Mouse (Mus musculus) lung, postnatal 0 days (tissue): ENCODE results near the gene Uqcc1. TPM values are rescaled to one million over a fixed set of nuclear protein-coding genes. Genes with fewer than 3 reads are reported as not detected.

Experiments used
- ATAC-seq: fragments of 200-750 bp; cut with Nextera tagmentation; 2 replicates; pipeline ENCODE4 v1.8.0; 2017; ENCODE audit warnings: moderate library complexity
- DNase-seq: peaks from one replicate; pipeline ENCODE4 v3.0.0-alpha.2; 2016; ENCODE audit warnings: low spot score
- H3K27ac ChIP-seq: fragments of 300-500 bp; sonication (generic); 2 replicates; pipeline ENCODE4 v1.5.1; 2014; ENCODE audit warnings: antibody characterized with exemption, mild to moderate bottlenecking, low read length, mixed read lengths
- H3K27me3 ChIP-seq: fragments of 300-500 bp; sonication (generic); replicated peaks from 2 replicates; pipeline ENCODE4 v1.6.1; 2014; ENCODE audit warnings: low read length, mixed read lengths; ENCODE audit not compliant: insufficient read depth
- H3K36me3 ChIP-seq: fragments of 300-500 bp; sonication (generic); 2 replicates; pipeline ENCODE4 v1.6.1; 2014; ENCODE audit warnings: low read length, mixed read lengths; ENCODE audit not compliant: insufficient read depth
- H3K4me1 ChIP-seq: fragments of 300-500 bp; sonication (generic); 2 replicates; pipeline ENCODE4 v1.6.1; 2014; ENCODE audit warnings: antibody characterized with exemption, low read depth, low read length, mixed read lengths; ENCODE audit not compliant: insufficient read depth
- H3K4me2 ChIP-seq: fragments of 300-500 bp; sonication (generic); replicated peaks from 2 replicates; pipeline ENCODE4 v1.6.1; 2014; ENCODE audit warnings: low read depth, mild to moderate bottlenecking, low read length, moderate library complexity, mixed read lengths
- H3K4me3 ChIP-seq: fragments of 300-500 bp; sonication (generic); 2 replicates; pipeline ENCODE4 v1.5.1; 2014; ENCODE audit warnings: low read depth, low read length
- H3K9ac ChIP-seq: fragments of 300-500 bp; sonication (generic); replicated peaks from 2 replicates; pipeline ENCODE4 v1.6.1; 2014; ENCODE audit warnings: low read depth, mild to moderate bottlenecking
- H3K9me3 ChIP-seq: fragments of 300-500 bp; sonication (generic); 2 replicates; pipeline ENCODE4 v1.6.1; 2016; ENCODE audit warnings: low read length, mixed read lengths
- CTCF ChIP-seq: IDR thresholded peaks from 2 replicates; pipeline ENCODE4 v1.5.1; 2016; ENCODE audit warnings: antibody characterized with exemption, mild to moderate bottlenecking
- EP300 ChIP-seq: IDR thresholded peaks from 2 replicates; pipeline ENCODE4 v1.6.1; 2016; ENCODE audit warnings: antibody characterized with exemption, mild to moderate bottlenecking, control low read depth
- WGBS: fragments of 180-500 bp; shearing (Covaris S2); extraction: QIAGEN DNeasy Blood & Tissue Kit; methylation state at CpG from one replicate; pipeline ENCODE4 v1.1.7; 2014; 5-methylcytosine and 5-hydroxymethylcytosine counted together
- polyA plus RNA-seq: library from polyadenylated mRNA; unstranded; fragments of >200 nt; fragmentation: Nextera tagmentation; extraction: Ambion mirVana; gene quantifications from 2 replicates; pipeline ENCODE4 v1.2.1, GENCODE M21; 2015

Uqcc1 gene
- 24.4 and 35.1 TPM in 2 replicates for polyA plus RNA-seq

DNA sequence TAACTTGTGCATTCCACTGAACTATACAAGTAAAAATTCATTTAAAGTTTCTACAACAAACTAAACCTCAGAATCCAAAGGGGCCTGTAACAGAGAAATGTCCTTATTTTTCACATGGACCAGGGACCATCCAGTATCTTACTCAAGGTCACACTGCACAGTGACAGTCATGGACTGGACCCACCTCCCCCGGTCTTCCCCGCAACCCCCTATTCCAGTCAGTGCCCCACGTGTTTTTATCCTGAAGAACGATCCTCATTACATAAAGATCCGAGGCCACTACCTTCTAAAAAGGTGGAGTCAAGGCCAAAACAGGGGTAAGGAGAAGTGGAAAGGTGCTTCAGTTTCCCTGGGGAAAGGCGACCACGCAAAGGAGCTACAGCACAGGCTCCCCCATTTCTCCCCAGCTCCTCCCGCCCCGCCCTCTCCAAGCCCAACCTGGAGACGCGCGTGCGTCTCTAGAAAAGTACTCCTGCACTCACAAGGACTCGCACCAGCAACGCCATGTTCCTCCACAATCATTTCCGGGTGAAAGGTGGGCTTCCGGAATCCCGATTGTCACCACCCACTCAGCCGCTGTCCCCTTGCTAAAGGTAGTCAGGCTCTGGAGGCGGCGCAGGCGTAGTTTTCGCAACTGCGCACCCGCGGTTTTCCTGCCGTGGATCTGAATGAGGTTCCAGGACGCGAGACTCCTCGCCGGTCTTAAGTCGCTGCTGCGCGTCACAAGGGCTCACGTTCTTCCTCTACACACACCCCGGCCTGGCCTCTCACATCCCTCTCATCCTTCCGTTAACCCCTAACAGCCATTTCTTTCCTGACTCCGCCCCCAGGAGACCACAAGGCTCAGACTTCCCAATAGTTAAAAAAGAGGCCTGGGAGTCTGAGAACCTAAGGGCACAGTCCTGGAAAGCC lies at the start of gene Uqcc1:
Uqcc1 (minus strand) TSS at position 780 of the 912 bp plus-strand sequence.
- Histone ChIP-seq H3K4me3 (peak within 1 kb of the TSS; percentile 60), H3K9ac (peak within 1 kb of the TSS; percentile 30), H3K4me1 (peaks cover 9% of the 10 kb centered on the region), H3K9me3 (no peaks in the 10 kb centered on the region), H3K36me3 (no peaks in the 10 kb centered on the region), H3K27me3 (no peaks in the 10 kb centered on the region), H3K4me2 (peak within 1 kb of the TSS; percentile 71), H3K27ac (peak within 1 kb of the TSS; percentile 72)
- peak; percentile 97 for ATAC-seq
- DNase-seq, result peak; percentile 95
- TF ChIP-seq EP300 (no peak), CTCF (no peak)
- under 1% methylated on average over 38 of the region's 38 CpGs for WGBS

DNA sequence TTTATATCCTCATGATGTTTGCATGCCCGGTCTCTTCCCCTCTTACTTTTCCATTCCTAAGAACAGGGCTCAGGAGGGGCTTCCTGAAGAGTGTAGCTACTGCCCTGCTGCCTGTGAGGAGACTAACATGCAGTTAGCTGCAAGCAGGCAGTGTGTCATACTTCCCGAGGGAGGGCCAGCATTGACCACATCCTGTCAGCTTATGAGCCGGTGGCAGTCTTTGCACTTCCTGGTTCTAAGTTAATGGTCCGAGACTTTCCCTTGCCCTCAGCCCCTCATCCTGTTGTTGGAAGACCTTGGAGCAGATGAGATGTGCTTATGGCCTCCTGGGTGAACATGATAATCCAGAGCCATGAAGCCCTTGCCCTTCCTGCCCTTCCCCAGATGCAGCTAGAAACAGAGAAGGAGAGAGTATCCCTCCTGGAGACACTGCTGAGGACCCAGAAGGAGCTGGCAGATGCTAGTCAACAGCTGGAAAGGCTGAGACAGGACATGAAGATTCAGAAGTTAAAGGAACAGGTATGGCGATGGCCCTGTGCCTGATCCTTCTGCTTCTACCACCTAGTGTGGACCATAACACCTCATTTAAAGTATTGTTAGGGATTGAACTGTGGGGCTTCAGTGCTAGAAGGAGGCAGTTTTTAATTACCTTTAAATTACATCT lies 49.4 kb upstream of the Uqcc1 start:
- H3K9me3 ChIP-seq, result no peaks in the 10 kb centered on the region
- no peak overlapping the region for H3K9ac ChIP-seq
- ATAC-seq, result peak; percentile 73
- peak; percentile 53 for DNase-seq
- H3K4me1 ChIP-seq, result no peaks in the 10 kb centered on the region
- TF ChIP-seq EP300, result no peak
- TF ChIP-seq CTCF, result no peak
- peaks cover 26% of the 10 kb centered on the region for H3K36me3 ChIP-seq
- H3K27me3 ChIP-seq, result no peaks in the 10 kb centered on the region
- WGBS, result 69% methylated on average over 5 of the region's 5 CpGs
- no peak overlapping the region for H3K4me3 ChIP-seq
- H3K27ac ChIP-seq, result no peak overlapping the region; the same call in 1 of the 2 replicates
- H3K4me2 ChIP-seq, result no peak overlapping the region

DNA sequence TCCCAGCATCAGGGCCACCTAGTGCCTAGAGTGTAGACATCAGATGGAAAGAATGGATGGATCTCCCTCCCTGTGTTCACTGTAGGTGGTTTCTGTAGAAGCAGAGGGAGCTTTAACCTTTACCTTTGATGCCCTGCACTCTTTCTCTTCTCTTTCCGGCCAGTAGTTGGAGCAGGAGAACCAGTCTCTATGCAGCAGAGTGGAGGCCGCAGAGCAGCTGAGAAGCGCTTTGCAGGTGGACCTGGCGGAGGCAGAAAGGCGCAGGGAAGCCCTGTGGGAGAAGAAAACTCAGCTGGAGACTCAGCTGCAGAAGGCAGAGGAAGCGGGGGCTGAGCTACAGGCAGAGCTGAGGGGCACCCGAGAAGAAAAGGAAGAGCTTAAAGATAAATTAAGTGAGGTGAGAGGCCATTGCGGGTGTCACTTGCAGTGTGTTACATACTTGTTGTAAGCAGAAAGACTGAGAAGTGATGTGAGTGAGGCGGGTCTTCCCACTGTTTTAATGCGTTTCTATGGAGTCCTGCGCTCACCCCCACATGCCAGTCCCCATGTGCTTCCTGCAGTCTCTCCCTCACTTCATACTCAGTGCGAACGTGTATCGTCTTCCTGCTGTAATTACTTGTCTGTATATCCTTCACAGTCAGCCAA lies 44.1 kb upstream of the Uqcc1 start:
- no peaks in the 10 kb centered on the region for H3K27me3 ChIP-seq
- H3K4me3 ChIP-seq, result no peak overlapping the region
- no peak overlapping the region for H3K9ac ChIP-seq
- DNase-seq (no peak), ATAC-seq (no peak)
- no peaks in the 10 kb centered on the region for H3K9me3 ChIP-seq
- no peaks in the 10 kb centered on the region for H3K4me1 ChIP-seq
- no peak overlapping the region for H3K27ac ChIP-seq
- H3K4me2 ChIP-seq, result no peak overlapping the region
- peak; percentile 14; the same call in 1 of the 2 replicates for TF ChIP-seq CTCF
- TF ChIP-seq EP300, result no peak
- H3K36me3 ChIP-seq, result peaks cover 38% of the 10 kb centered on the region; the same call in 1 of the 2 replicates
- 76% methylated on average over 14 of the region's 14 CpGs for WGBS

DNA sequence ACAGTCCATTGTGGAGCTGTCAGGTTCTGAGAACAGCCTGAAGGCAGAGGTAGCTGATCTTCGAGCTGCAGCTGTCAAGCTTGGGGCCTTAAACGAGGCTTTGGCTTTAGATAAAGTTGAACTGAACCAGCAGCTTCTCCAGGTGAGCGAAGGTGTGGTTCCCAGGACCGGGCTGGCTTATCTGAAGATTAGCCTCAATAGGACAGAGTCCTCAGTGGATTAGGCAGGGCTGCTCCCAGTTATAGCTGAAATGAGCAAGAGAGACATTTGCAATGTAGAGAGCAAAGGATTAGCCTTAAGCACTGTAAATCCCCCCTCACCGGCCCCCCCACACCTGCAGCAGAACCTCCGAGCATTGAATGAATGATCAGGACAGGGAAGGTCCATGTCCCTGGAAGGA lies 43.2 kb upstream of the Uqcc1 start:
- ATAC-seq (no peak), DNase-seq (no peak)
- Histone ChIP-seq H3K27me3 (no peaks in the 10 kb centered on the region), H3K4me1 (no peaks in the 10 kb centered on the region), H3K9ac (no peak overlapping the region), H3K36me3 (peaks cover 42% of the 10 kb centered on the region), H3K4me3 (no peak overlapping the region), H3K9me3 (no peaks in the 10 kb centered on the region), H3K27ac (no peak overlapping the region), H3K4me2 (no peak overlapping the region)
- WGBS, result 83% methylated on average over 6 of the region's 6 CpGs
- TF ChIP-seq CTCF (no peak), EP300 (no peak)

DNA sequence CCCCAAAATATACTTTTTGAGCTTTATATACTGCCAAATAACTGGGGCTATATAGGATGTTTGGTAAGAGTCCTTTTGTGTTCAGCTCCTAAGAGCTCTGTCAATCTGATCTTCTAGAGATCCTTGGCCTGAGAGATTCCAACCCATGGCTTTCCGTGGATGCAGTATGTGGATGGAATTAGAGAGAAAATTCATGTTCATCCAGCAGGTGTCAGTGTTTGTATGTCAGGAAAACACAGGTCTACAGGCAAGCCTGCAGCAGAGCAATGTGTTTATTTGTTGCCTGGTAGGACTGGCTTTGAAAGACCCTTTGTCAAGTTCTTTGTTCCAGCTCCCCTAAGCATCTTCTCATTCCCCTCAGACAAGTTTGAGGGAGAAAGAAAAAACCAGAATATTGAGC lies 32.9 kb upstream of the Uqcc1 start:
- Histone ChIP-seq H3K27ac (no peak overlapping the region), H3K36me3 (peaks cover 21% of the 10 kb centered on the region), H3K9ac (no peak overlapping the region), H3K4me2 (no peak overlapping the region), H3K9me3 (no peaks in the 10 kb centered on the region), H3K4me1 (no peaks in the 10 kb centered on the region), H3K4me3 (no peak overlapping the region), H3K27me3 (no peaks in the 10 kb centered on the region)
- ATAC-seq (no peak), DNase-seq (peak; percentile 33)
- 50% methylated on average over 1 of the region's 1 CpGs for WGBS
- TF ChIP-seq CTCF, result peak; percentile 66
- no peak for TF ChIP-seq EP300

DNA sequence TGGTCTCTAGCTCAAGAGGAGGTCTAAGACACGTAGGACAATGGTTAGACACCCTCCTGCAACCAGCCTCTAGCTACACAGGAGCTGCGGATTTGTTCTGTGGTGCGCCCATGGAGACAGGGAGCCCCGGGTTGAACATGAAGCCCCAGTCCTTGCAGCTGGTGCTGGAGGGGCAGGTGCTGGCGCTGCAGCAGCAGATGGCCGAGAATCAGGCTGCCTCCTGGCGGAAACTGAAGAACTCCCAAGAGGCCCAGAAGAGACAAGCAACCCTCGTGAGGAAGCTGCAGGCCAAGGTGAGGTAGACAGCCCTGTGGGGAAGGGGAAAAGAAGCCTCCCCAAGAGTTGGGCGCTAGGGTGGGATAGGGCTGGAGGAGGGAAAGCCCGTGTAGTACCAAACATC lies 31.8 kb upstream of the Uqcc1 start:
- DNase-seq (no peak), ATAC-seq (no peak)
- Histone ChIP-seq H3K4me2 (no peak overlapping the region), H3K4me1 (no peaks in the 10 kb centered on the region), H3K4me3 (no peak overlapping the region), H3K9ac (no peak overlapping the region), H3K36me3 (peaks cover 18% of the 10 kb centered on the region), H3K27me3 (no peaks in the 10 kb centered on the region), H3K9me3 (no peaks in the 10 kb centered on the region), H3K27ac (no peak overlapping the region)
- WGBS, result 87% methylated on average over 10 of the region's 10 CpGs
- no peak for TF ChIP-seq CTCF
- no peak for TF ChIP-seq EP300
